Mouse (Mus musculus) bone marrow macrophage, adult 2 months (primary cell): ENCODE measurements at regions not wholly inside any gene's neighbourhood (a gene's known extent, or its start where the extent isn't known, plus 50 kb on each side); places are given as distances from the start of the nearest gene placed in this dataset.
"Not testable (repeated sequence)": the region's sequence is repeated elsewhere in the genome, so short reads cannot be mapped to it uniquely, and the experiment has no call there.

ENCODE experiments used
- H3K27ac ChIP-seq: 2 replicates; pipeline ENCODE4 v1.5.1; 2012; ENCODE audit warnings: low read depth, low read length; ENCODE audit not compliant: insufficient read depth
- H3K4me1 ChIP-seq: 2 replicates; pipeline ENCODE4 v1.6.1; 2012; ENCODE audit warnings: low read length; ENCODE audit not compliant: control insufficient read depth, insufficient read depth
- H3K4me3 ChIP-seq: 2 replicates; pipeline ENCODE4 v1.5.1; 2012; ENCODE audit warnings: mild to moderate bottlenecking, low read length, moderate library complexity; ENCODE audit not compliant: insufficient read depth
- CTCF ChIP-seq: IDR thresholded peaks from 2 replicates; pipeline ENCODE4 v1.5.1; 2012; ENCODE audit warnings: low read depth, mild to moderate bottlenecking, low read length, moderate library complexity
- POLR2A ChIP-seq: IDR thresholded peaks from 2 replicates; pipeline ENCODE4 v1.6.1; 2012; ENCODE audit warnings: mild to moderate bottlenecking, low read depth, low read length, borderline replicate concordance

DNA sequence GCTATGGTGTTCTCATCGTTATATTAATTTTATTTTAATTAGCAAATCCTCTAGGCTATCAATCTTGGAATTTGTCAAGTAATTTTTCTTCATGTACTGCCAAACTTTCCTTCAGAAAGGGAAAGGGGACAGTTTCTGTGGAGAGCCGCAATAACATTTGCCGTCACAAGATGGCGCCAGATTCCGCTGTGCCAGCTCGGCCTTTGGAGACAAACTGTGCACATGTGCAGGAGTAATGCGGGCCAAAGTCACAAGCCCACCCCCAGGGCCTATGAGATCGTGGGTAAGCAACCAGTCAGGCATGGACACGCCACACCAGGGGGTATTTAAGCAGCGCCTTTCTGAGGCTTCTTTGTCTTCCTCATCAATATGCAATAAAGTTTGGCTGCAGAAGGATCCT is 1132.8 kb upstream of the Tacstd2 start:
- H3K27ac ChIP-seq, H3K4me1 ChIP-seq, H3K4me3 ChIP-seq: not testable (repeated sequence)
- TF ChIP-seq CTCF = peak; percentile 76

DNA sequence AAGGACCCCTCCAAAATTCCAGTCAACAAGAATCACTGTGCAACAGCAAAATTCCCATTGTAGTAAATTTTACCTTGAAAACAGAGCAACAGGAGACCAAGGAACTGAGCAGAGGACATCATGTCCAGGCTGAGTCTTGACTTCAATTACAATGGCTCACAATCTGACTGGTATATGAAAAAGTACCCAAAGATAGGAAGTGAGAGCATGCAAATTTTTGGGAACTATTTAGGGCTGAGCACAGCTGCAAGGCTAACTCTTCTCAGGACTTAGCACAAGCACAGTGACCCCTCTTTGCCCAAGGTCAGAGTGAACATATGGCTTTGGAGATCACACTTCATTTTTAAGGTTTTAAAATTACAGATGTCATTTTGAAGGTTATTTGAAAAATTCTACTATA is 1096.7 kb upstream of the Tacstd2 start:
- not testable (repeated sequence) for H3K27ac ChIP-seq, H3K4me1 ChIP-seq, H3K4me3 ChIP-seq

DNA sequence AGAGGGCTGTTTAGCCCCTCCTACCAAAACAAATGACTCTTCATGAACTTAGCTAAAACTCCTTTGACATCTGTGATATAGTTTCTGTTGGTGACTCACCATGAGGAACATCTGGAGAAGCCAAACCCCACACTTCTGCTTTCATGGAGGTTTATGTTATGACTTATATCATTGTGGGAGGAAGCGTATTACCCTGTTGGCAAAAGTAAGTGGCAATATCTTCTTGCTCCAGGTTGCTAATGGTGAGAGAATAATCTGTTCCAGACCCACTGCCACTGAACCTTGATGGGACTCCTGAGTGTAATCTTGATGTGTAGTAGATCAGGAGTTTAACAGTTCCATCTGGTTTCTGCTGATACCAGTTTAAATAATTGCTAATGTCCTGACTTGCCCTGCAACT is 1096.2 kb upstream of the Tacstd2 start:
- no peak for TF ChIP-seq CTCF
- no peak for TF ChIP-seq POLR2A
- Histone ChIP-seq H3K4me1 (no peaks in the 10 kb centered on the region), H3K27ac (no peak overlapping the region), H3K4me3 (no peak overlapping the region)

DNA sequence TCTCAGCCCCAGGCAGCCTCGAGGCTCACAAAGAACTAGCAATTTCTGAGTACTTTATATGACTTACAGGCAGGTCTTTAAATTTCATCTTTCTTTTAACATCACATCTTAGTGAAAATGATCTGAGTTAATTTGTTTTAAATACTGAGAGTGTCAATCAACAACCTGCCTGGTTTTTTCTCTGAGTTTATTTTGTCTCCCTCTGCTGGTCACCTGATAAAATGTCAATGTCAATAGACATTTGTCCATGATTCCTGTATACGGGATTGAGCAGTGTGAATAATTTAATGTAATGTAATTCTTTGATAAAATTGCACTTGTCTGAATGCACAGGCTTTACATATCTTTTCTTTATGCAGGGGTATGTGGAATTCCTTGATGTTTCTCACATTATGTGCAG is 1070.4 kb upstream of the Tacstd2 start:
- Histone ChIP-seq H3K4me1 (no peaks in the 10 kb centered on the region), H3K27ac (no peak overlapping the region), H3K4me3 (no peak overlapping the region)
- no peak for TF ChIP-seq POLR2A
- TF ChIP-seq CTCF = no peak
